8 mouse cellular contexts compared by ENCODE assay signal in the genomic region with DNA sequence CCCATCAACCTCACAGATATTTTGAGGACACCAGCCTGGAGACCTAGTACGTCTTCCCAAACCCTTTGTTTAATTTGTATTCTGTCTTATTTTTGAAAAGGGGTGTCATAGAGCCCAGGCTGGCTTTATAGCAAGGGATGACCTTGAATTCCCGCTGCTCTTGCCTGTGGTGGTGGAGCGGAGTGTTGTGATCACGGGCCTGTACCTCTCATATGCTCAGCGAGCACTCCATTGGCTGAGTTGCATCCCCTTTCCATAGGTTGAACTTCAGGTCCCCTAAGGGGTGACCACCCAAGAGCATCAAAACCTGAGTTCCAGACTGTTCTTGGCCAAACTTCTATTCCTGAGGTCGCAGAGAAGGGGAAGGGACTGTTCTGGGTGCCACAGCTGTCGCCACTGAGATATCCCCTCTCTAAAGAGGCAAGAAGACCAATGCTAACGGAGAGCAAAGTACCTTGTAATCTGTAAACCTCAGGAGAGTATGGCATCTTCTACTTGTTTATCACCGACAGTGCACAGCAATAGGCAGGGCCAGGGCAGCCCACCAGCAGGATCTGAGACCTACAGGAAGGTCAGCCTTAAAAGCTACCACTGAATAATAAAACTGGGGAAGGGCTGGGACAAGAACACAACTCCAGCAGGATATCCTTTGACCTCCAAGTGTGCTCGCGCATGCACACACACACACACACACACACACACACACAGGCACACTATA. TPM values are rescaled to one million over a fixed set of nuclear protein-coding genes. Genes with fewer than 3 reads are reported as not detected.
A peak's percentile ranks its signal among the peaks of the same experiment; 100 is the strongest.
DNase-seq lines count a peak whose midpoint lies in the region; ATAC-seq and TF ChIP-seq lines count a peak whose summit lies in the region.

No protein-coding gene starts in this region.

- no peaks in the 10 kb centered on the region for H3K9me3 ChIP-seq in erythroblast, embryonic 14.5 days (ENCODE audit: control insufficient read depth, low read length)
- no peaks in the 10 kb centered on the region for H3K9me3 ChIP-seq in intestine, embryonic 14.5 days (ENCODE audit: control insufficient read depth, low read length)
- no peaks in the 10 kb centered on the region for H3K9me3 ChIP-seq in midbrain, embryonic 16.5 days (replicated peaks; ENCODE audit: control insufficient read depth, low read length, poor library complexity, severe bottlenecking)

- no peaks in the 10 kb centered on the region for H3K36me3 ChIP-seq in erythroblast, embryonic 14.5 days (ENCODE audit: control insufficient read depth)
- H3K36me3 ChIP-seq in intestine, embryonic 14.5 days (ENCODE audit: control insufficient read depth, insufficient read depth, low read length): no peaks in the 10 kb centered on the region
- H3K36me3 ChIP-seq in midbrain, embryonic 16.5 days (ENCODE audit: control insufficient read depth, insufficient read depth, low read length): no peaks in the 10 kb centered on the region

- 0 out of 2 replicates have a peak, but pooled peaks have one; percentile 11 for ATAC-seq in intestine, embryonic 14.5 days (replicated peaks; ENCODE audit: low FRiP score, low TSS enrichment, low read depth)
- 0 out of 2 replicates have a peak, but pooled peaks have one; percentile 30 for ATAC-seq in midbrain, embryonic 16.5 days
- no peak for ATAC-seq in inflammation-experienced regulatory T-cells, adult 6 months

- no peak overlapping the region for H3K9ac ChIP-seq in intestine, embryonic 14.5 days (ENCODE audit: low read length)
- peak overlapping the region; percentile 47; the same call in 1 of the 2 replicates for H3K9ac ChIP-seq in midbrain, embryonic 16.5 days (ENCODE audit: low read depth, low read length)

- DNase-seq in left cerebral cortex, adult 2 months (ENCODE audit: extremely low spot score in 1 of 2, low spot score in 2 of 2): no peak
- DNase-seq in left cerebral cortex, postnatal 10 days (ENCODE audit: extremely low spot score in 1 of 2, low spot score in 2 of 2): no peak
- no peak for DNase-seq in intestine, embryonic 14.5 days (ENCODE audit: low spot score)
- DNase-seq in adipocyte (ENCODE audit: low spot score): no peak
- DNase-seq in lung, adult 18-20 months: no peak

- peak overlapping the region; percentile 46 for H3K4me3 ChIP-seq in left cerebral cortex, adult 2 months
- H3K4me3 ChIP-seq in erythroblast, embryonic 14.5 days (replicated peaks): peak overlapping the region; percentile 49
- 0 out of 2 replicates have a peak overlapping the region, but pooled peaks have one; percentile 22 for H3K4me3 ChIP-seq in intestine, embryonic 14.5 days (ENCODE audit: low read depth, low read length)
- peak overlapping the region; percentile 26 for H3K4me3 ChIP-seq in midbrain, embryonic 16.5 days (ENCODE audit: low read depth, low read length)

- peaks cover 2% of the 10 kb centered on the region; the same call in 1 of the 2 replicates for H3K27me3 ChIP-seq in erythroblast, embryonic 14.5 days (ENCODE audit: control insufficient read depth)
- H3K27me3 ChIP-seq in intestine, embryonic 14.5 days (replicated peaks; ENCODE audit: control insufficient read depth, insufficient read depth, low read length): no peaks in the 10 kb centered on the region
- no peaks in the 10 kb centered on the region for H3K27me3 ChIP-seq in midbrain, embryonic 16.5 days (ENCODE audit: control insufficient read depth, insufficient read depth, low read depth, low read length)

- intact Hi-C loops in left cerebral cortex, adult 2 months (cut with DNase I): loop anchor here (1.0 to 5.0 kb wide), 3 partner anchors 10 to 63 kb away; a partner anchor contains a TSS
- intact Hi-C loops in left cerebral cortex, postnatal 10 days (cut with DNase I): loop anchor here (2.0 kb wide), 1 partner anchor 21 kb away; no protein-coding TSS in a partner anchor

- peak overlapping the region; percentile 52 for H3K4me2 ChIP-seq in intestine, embryonic 14.5 days (ENCODE audit: low read length)
- peak overlapping the region; percentile 64 for H3K4me2 ChIP-seq in midbrain, embryonic 16.5 days (ENCODE audit: low read length)

- peaks cover 41% of the 10 kb centered on the region for H3K4me1 ChIP-seq in erythroblast, embryonic 14.5 days (ENCODE audit: control insufficient read depth)
- peaks cover 4% of the 10 kb centered on the region; the same call in 1 of the 2 replicates for H3K4me1 ChIP-seq in intestine, embryonic 14.5 days (replicated peaks; ENCODE audit: control insufficient read depth, insufficient read depth, low read length)
- peaks cover 15% of the 10 kb centered on the region for H3K4me1 ChIP-seq in midbrain, embryonic 16.5 days (ENCODE audit: control insufficient read depth, insufficient read depth, low read length)

- H3K27ac ChIP-seq in left cerebral cortex, adult 2 months: peak overlapping the region; percentile 82
- H3K27ac ChIP-seq in intestine, embryonic 14.5 days (ENCODE audit: low read depth): no peak overlapping the region
- H3K27ac ChIP-seq in midbrain, embryonic 16.5 days (ENCODE audit: low read length): peak overlapping the region; percentile 95

- WGBS in intestine, embryonic 14.5 days: 75% methylated on average over 11 of the region's 11 CpGs
- WGBS in midbrain, embryonic 16.5 days: 73% methylated on average over 11 of the region's 11 CpGs

- no peak for TF ChIP-seq CTCF in left cerebral cortex, adult 2 months (IDR thresholded peaks at IDR 0.05)

RNA-seq across cellular contexts. Expression of a gene that starts 3.5 kb away (rescaled TPM):
- under 1 TPM in 1 of 2 experiments, not detected in 1; 0.35 TPM for total RNA-seq in left cerebral cortex, adult 2 months (2021)
- total RNA-seq in left cerebral cortex, postnatal 10 days (2021): under 1 TPM in 1 of 2 experiments, not detected in 1; 0.41 TPM
- not detected in 2 replicates for polyA plus RNA-seq in erythroblast, embryonic 14.5 days (2012)
- polyA plus RNA-seq in intestine, embryonic 14.5 days (2014; fragmentation: Nextera tagmentation; extraction: Ambion mirVana): 0.22 TPM in 1 of 2 replicates, not detected in the other
- 0.20 TPM in 1 of 2 replicates, not detected in the other for polyA plus RNA-seq in midbrain, embryonic 16.5 days (2015; fragmentation: Nextera tagmentation; extraction: Ambion mirVana)
- not detected for polyA plus RNA-seq in inflammation-experienced regulatory T-cells, adult 6 months (2017; shearing (Covaris generic))

RNA-seq across cellular contexts. Expression of a gene that starts 11.2 kb away (rescaled TPM):
- 100 to 1,000 TPM; 709 to 735 TPM for total RNA-seq in left cerebral cortex, adult 2 months (2021)
- total RNA-seq in left cerebral cortex, postnatal 10 days (2021): 100 to 1,000 TPM; 388 to 414 TPM
- 29.1 and 31.4 TPM in 2 replicates for polyA plus RNA-seq in erythroblast, embryonic 14.5 days (2012)
- 11.9 and 12.2 TPM in 2 replicates for polyA plus RNA-seq in intestine, embryonic 14.5 days (2014; fragmentation: Nextera tagmentation; extraction: Ambion mirVana)
- polyA plus RNA-seq in midbrain, embryonic 16.5 days (2015; fragmentation: Nextera tagmentation; extraction: Ambion mirVana): 18.4 and 19.4 TPM in 2 replicates
- polyA plus RNA-seq in inflammation-experienced regulatory T-cells, adult 6 months (2017; shearing (Covaris generic)): 10 to 100 TPM; 19.1 to 24.8 (median 24.8) TPM

RNA-seq across cellular contexts. Expression of a gene that starts 12.2 kb away (rescaled TPM):
- total RNA-seq in left cerebral cortex, adult 2 months (2021): not detected
- total RNA-seq in left cerebral cortex, postnatal 10 days (2021): not detected
- polyA plus RNA-seq in erythroblast, embryonic 14.5 days (2012): not detected in 2 replicates
- not detected in 2 replicates for polyA plus RNA-seq in intestine, embryonic 14.5 days (2014; fragmentation: Nextera tagmentation; extraction: Ambion mirVana)
- not detected in 2 replicates for polyA plus RNA-seq in midbrain, embryonic 16.5 days (2015; fragmentation: Nextera tagmentation; extraction: Ambion mirVana)
- not detected for polyA plus RNA-seq in inflammation-experienced regulatory T-cells, adult 6 months (2017; shearing (Covaris generic))

RNA-seq across cellular contexts. Expression of a gene that starts 30.1 kb away (rescaled TPM):
- total RNA-seq in left cerebral cortex, adult 2 months (2021): 10 to 100 TPM; 25.1 to 30.1 TPM
- total RNA-seq in left cerebral cortex, postnatal 10 days (2021): 10 to 100 TPM; 98.6 to 99.6 TPM
- polyA plus RNA-seq in erythroblast, embryonic 14.5 days (2012): 123 and 135 TPM in 2 replicates
- polyA plus RNA-seq in intestine, embryonic 14.5 days (2014; fragmentation: Nextera tagmentation; extraction: Ambion mirVana): 20.3 and 22.1 TPM in 2 replicates
- polyA plus RNA-seq in midbrain, embryonic 16.5 days (2015; fragmentation: Nextera tagmentation; extraction: Ambion mirVana): 164 and 171 TPM in 2 replicates
- polyA plus RNA-seq in inflammation-experienced regulatory T-cells, adult 6 months (2017; shearing (Covaris generic)): under 1 TPM; 0.18 to 0.61 (median 0.46) TPM

RNA-seq across cellular contexts. Expression of a gene that starts 43.6 kb away (rescaled TPM):
- 10 to 100 TPM; 15.2 to 16.9 TPM for total RNA-seq in left cerebral cortex, adult 2 months (2021)
- total RNA-seq in left cerebral cortex, postnatal 10 days (2021): 10 to 100 TPM; 53.2 to 64.0 TPM
- polyA plus RNA-seq in erythroblast, embryonic 14.5 days (2012): 0.01 TPM in 2 replicates
- polyA plus RNA-seq in intestine, embryonic 14.5 days (2014; fragmentation: Nextera tagmentation; extraction: Ambion mirVana): 841 and 905 TPM in 2 replicates
- 58.1 and 84.6 TPM in 2 replicates for polyA plus RNA-seq in midbrain, embryonic 16.5 days (2015; fragmentation: Nextera tagmentation; extraction: Ambion mirVana)
- polyA plus RNA-seq in inflammation-experienced regulatory T-cells, adult 6 months (2017; shearing (Covaris generic)): under 1 TPM; 0.13 to 0.62 (median 0.15) TPM
